8 mouse cellular contexts compared by ENCODE assay signal in genomic region chr4:155481381-155482124, GRCm38 (mm10). TPM values are rescaled to one million over a fixed set of nuclear protein-coding genes. Genes with fewer than 3 reads are reported as not detected.
A peak's percentile ranks its signal among the peaks of the same experiment; 100 is the strongest.
DNase-seq lines count a peak whose midpoint lies in the region; ATAC-seq and TF ChIP-seq lines count a peak whose summit lies in the region.

No protein-coding gene starts in this region.

- WGBS in forebrain, embryonic 12.5 days: 24% methylated on average over 28 of the region's 28 CpGs
- 14% methylated on average over 28 of the region's 28 CpGs for WGBS in heart, postnatal 0 days
- WGBS in liver, postnatal 0 days (ENCODE audit: insufficient replicate concordance): 19% methylated on average over 28 of the region's 28 CpGs
- WGBS in neural tube, embryonic 13.5 days: 23% methylated on average over 28 of the region's 28 CpGs
- WGBS in stomach, postnatal 0 days: 12% methylated on average over 28 of the region's 28 CpGs

- H3K27me3 ChIP-seq in E14TG2a.4 (ENCODE audit: insufficient read depth, low read length): peaks cover 10% of the 10 kb centered on the region
- no peaks in the 10 kb centered on the region; the same call in 1 of the 2 replicates for H3K27me3 ChIP-seq in forebrain, embryonic 12.5 days
- no peaks in the 10 kb centered on the region for H3K27me3 ChIP-seq in heart, postnatal 0 days (ENCODE audit: control insufficient read depth, insufficient read depth, low read length)
- no peaks in the 10 kb centered on the region for H3K27me3 ChIP-seq in liver, postnatal 0 days (ENCODE audit: insufficient read depth, low read length)
- H3K27me3 ChIP-seq in neural tube, embryonic 13.5 days: peaks cover 6% of the 10 kb centered on the region; the same call in 1 of the 2 replicates
- H3K27me3 ChIP-seq in stomach, postnatal 0 days (ENCODE audit: control insufficient read depth, insufficient read depth, low read length): no peaks in the 10 kb centered on the region

- peak overlapping the region; percentile 36 for H3K4me2 ChIP-seq in forebrain, embryonic 12.5 days
- H3K4me2 ChIP-seq in heart, postnatal 0 days (ENCODE audit: low read depth, low read length): peak overlapping the region; percentile 61
- H3K4me2 ChIP-seq in liver, postnatal 0 days (ENCODE audit: low read depth, low read length): peak overlapping the region; percentile 61
- H3K4me2 ChIP-seq in neural tube, embryonic 13.5 days: peak overlapping the region; percentile 37
- H3K4me2 ChIP-seq in stomach, postnatal 0 days (replicated peaks; ENCODE audit: low read depth): peak overlapping the region; percentile 62

- peak; percentile 76 for DNase-seq in c-Kit-positive CD71-positive TER-119-positive erythroid progenitor cells, embryonic 14.5 days (ENCODE audit: low spot score)
- peak; percentile 80 for DNase-seq in heart, postnatal 0 days (ENCODE audit: low spot score)
- peak; percentile 84 to 87 for DNase-seq in kidney, postnatal 4 days
- peak; percentile 89 for DNase-seq in liver, postnatal 0 days
- DNase-seq in stomach, postnatal 0 days (ENCODE audit: low spot score): peak; percentile 87

- H3K27ac ChIP-seq in forebrain, embryonic 12.5 days: no peak overlapping the region
- peak overlapping the region; percentile 52 for H3K27ac ChIP-seq in heart, postnatal 0 days (ENCODE audit: low read depth)
- H3K27ac ChIP-seq in liver, postnatal 0 days (ENCODE audit: low read depth): 0 out of 2 replicates have a peak overlapping the region, but pooled peaks have one; percentile 35
- H3K27ac ChIP-seq in neural tube, embryonic 13.5 days (replicated peaks): no peak overlapping the region
- H3K27ac ChIP-seq in stomach, postnatal 0 days (replicated peaks): peak overlapping the region; percentile 70

- H3K4me3 ChIP-seq in E14TG2a.4 (replicated peaks; ENCODE audit: low read length): peak overlapping the region; percentile 63
- no peak overlapping the region for H3K4me3 ChIP-seq in forebrain, embryonic 12.5 days (replicated peaks)
- peak overlapping the region; percentile 34 for H3K4me3 ChIP-seq in heart, postnatal 0 days (ENCODE audit: low read depth, low read length)
- H3K4me3 ChIP-seq in liver, postnatal 0 days (ENCODE audit: low read depth, low read length): peak overlapping the region; percentile 27; the same call in 1 of the 2 replicates
- peak overlapping the region; percentile 15; the same call in 1 of the 2 replicates for H3K4me3 ChIP-seq in neural tube, embryonic 13.5 days
- H3K4me3 ChIP-seq in stomach, postnatal 0 days (ENCODE audit: low read depth, low read length): peak overlapping the region; percentile 30

- peak; percentile 93 for TF ChIP-seq CTCF in E14TG2a.4 (conservative IDR thresholded peaks at IDR 0.05; ENCODE audit: low read length)
- peak; percentile 98 for TF ChIP-seq CTCF in heart, postnatal 0 days (IDR thresholded peaks at IDR 0.05; ENCODE audit: low read depth)
- peak; percentile 99 for TF ChIP-seq CTCF in liver, postnatal 0 days (IDR thresholded peaks at IDR 0.05; ENCODE audit: low read depth)
- peak; percentile 99 for TF ChIP-seq CTCF in stomach, postnatal 0 days (IDR thresholded peaks at IDR 0.05; ENCODE audit: low read depth)

- peaks cover 39% of the 10 kb centered on the region for H3K4me1 ChIP-seq in E14TG2a.4 (replicated peaks; ENCODE audit: low read depth, low read length)
- peaks cover 4% of the 10 kb centered on the region; the same call in 1 of the 2 replicates for H3K4me1 ChIP-seq in forebrain, embryonic 12.5 days
- 0 out of 2 replicates have a peak, but pooled peaks cover 6% of the 10 kb centered on the region for H3K4me1 ChIP-seq in heart, postnatal 0 days (ENCODE audit: control insufficient read depth, insufficient read depth)
- peaks cover 4% of the 10 kb centered on the region; the same call in 1 of the 2 replicates for H3K4me1 ChIP-seq in liver, postnatal 0 days (ENCODE audit: insufficient read depth)
- H3K4me1 ChIP-seq in neural tube, embryonic 13.5 days (replicated peaks): peaks cover 4% of the 10 kb centered on the region
- H3K4me1 ChIP-seq in stomach, postnatal 0 days (replicated peaks; ENCODE audit: control insufficient read depth, insufficient read depth): 0 out of 2 replicates have a peak, but pooled peaks cover 3% of the 10 kb centered on the region

- no peaks in the 10 kb centered on the region for H3K9me3 ChIP-seq in E14TG2a.4 (ENCODE audit: low read length)
- H3K9me3 ChIP-seq in forebrain, embryonic 12.5 days: no peaks in the 10 kb centered on the region
- no peaks in the 10 kb centered on the region for H3K9me3 ChIP-seq in heart, postnatal 0 days (replicated peaks; ENCODE audit: control insufficient read depth, low read length)
- H3K9me3 ChIP-seq in liver, postnatal 0 days (ENCODE audit: low read length): no peaks in the 10 kb centered on the region
- H3K9me3 ChIP-seq in neural tube, embryonic 13.5 days: no peaks in the 10 kb centered on the region
- H3K9me3 ChIP-seq in stomach, postnatal 0 days (ENCODE audit: control insufficient read depth, low read length): no peaks in the 10 kb centered on the region

- TF ChIP-seq EP300 in heart, postnatal 0 days (IDR thresholded peaks at IDR 0.05; ENCODE audit: low read depth): no peak
- TF ChIP-seq EP300 in liver, postnatal 0 days (IDR thresholded peaks at IDR 0.05; ENCODE audit: low read depth): no peak
- TF ChIP-seq EP300 in stomach, postnatal 0 days (optimal IDR thresholded peaks at IDR 0.05): no peak

- peak; percentile 75 for ATAC-seq in forebrain, embryonic 12.5 days (ENCODE audit: low FRiP score)
- ATAC-seq in heart, postnatal 0 days (ENCODE audit: insufficient read depth, low read depth): peak; percentile 84
- peak; percentile 79 for ATAC-seq in liver, postnatal 0 days
- peak; percentile 72 for ATAC-seq in neural tube, embryonic 13.5 days (ENCODE audit: low read depth)
- peak; percentile 76 for ATAC-seq in stomach, postnatal 0 days (ENCODE audit: low FRiP score, low TSS enrichment)

- H3K36me3 ChIP-seq in E14TG2a.4 (ENCODE audit: insufficient read depth, low read length): no peaks in the 10 kb centered on the region
- no peaks in the 10 kb centered on the region for H3K36me3 ChIP-seq in forebrain, embryonic 12.5 days (replicated peaks)
- no peaks in the 10 kb centered on the region for H3K36me3 ChIP-seq in heart, postnatal 0 days (replicated peaks; ENCODE audit: control insufficient read depth, insufficient read depth, low read length)
- no peaks in the 10 kb centered on the region for H3K36me3 ChIP-seq in liver, postnatal 0 days (replicated peaks; ENCODE audit: insufficient read depth, low read length)
- H3K36me3 ChIP-seq in neural tube, embryonic 13.5 days: no peaks in the 10 kb centered on the region
- H3K36me3 ChIP-seq in stomach, postnatal 0 days (ENCODE audit: control insufficient read depth, insufficient read depth, low read length): no peaks in the 10 kb centered on the region

- H3K9ac ChIP-seq in forebrain, embryonic 12.5 days: 0 out of 2 replicates have a peak overlapping the region, but pooled peaks have one; percentile 17
- H3K9ac ChIP-seq in heart, postnatal 0 days (replicated peaks; ENCODE audit: low read depth, low read length): peak overlapping the region; percentile 29
- no peak overlapping the region for H3K9ac ChIP-seq in liver, postnatal 0 days (replicated peaks)
- H3K9ac ChIP-seq in neural tube, embryonic 13.5 days: no peak overlapping the region
- H3K9ac ChIP-seq in stomach, postnatal 0 days (ENCODE audit: low read length): no peak overlapping the region

RNA-seq across cellular contexts. Expression of gene Gnb1, which starts 9.6 kb away (rescaled TPM):
- 667 and 781 TPM in 2 replicates for polyA plus RNA-seq in forebrain, embryonic 12.5 days (2016; fragmentation: Nextera tagmentation; extraction: Ambion mirVana)
- 158 and 184 TPM in 2 replicates for total RNA-seq in heart, postnatal 0 days (2014; rRNA removed; ENCODE audit: low replicate concordance)
- 249 and 255 TPM in 2 replicates for polyA plus RNA-seq in heart, postnatal 0 days (2015; fragmentation: Nextera tagmentation; extraction: Ambion mirVana)
- 80.9 and 88.4 TPM in 2 replicates for polyA plus RNA-seq in liver, postnatal 0 days (2015; fragmentation: Nextera tagmentation; extraction: Ambion mirVana)
- 1,009 and 1,019 TPM in 2 replicates for polyA plus RNA-seq in neural tube, embryonic 13.5 days (2015; fragmentation: Nextera tagmentation; extraction: Ambion mirVana)
- polyA plus RNA-seq in stomach, postnatal 0 days (2015; fragmentation: Nextera tagmentation; extraction: Ambion mirVana): 263 and 272 TPM in 2 replicates

RNA-seq across cellular contexts. Expression of gene Tmem52, which starts 12.6 kb away (rescaled TPM):
- not detected in 2 replicates for polyA plus RNA-seq in forebrain, embryonic 12.5 days (2016; fragmentation: Nextera tagmentation; extraction: Ambion mirVana)
- total RNA-seq in heart, postnatal 0 days (2014; rRNA removed; ENCODE audit: low replicate concordance): not detected in 2 replicates
- 0.12 TPM in 1 of 2 replicates, not detected in the other for polyA plus RNA-seq in heart, postnatal 0 days (2015; fragmentation: Nextera tagmentation; extraction: Ambion mirVana)
- polyA plus RNA-seq in liver, postnatal 0 days (2015; fragmentation: Nextera tagmentation; extraction: Ambion mirVana): 0.15 and 2.0 TPM in 2 replicates
- not detected in 2 replicates for polyA plus RNA-seq in neural tube, embryonic 13.5 days (2015; fragmentation: Nextera tagmentation; extraction: Ambion mirVana)
- polyA plus RNA-seq in stomach, postnatal 0 days (2015; fragmentation: Nextera tagmentation; extraction: Ambion mirVana): 0.21 TPM in 1 of 2 replicates, not detected in the other

Comparison
In these comparisons a context has a peak if more than half of its experiments do, and no peak if none do; other contexts are left out.
1. H3K27ac ChIP-seq: peak in heart, postnatal 0 days (single experiment), liver, postnatal 0 days (single experiment) and stomach, postnatal 0 days (single experiment); none in forebrain, embryonic 12.5 days (single experiment) and neural tube, embryonic 13.5 days (single experiment).
2. H3K9ac ChIP-seq: peak in forebrain, embryonic 12.5 days (single experiment) and heart, postnatal 0 days (single experiment); none in liver, postnatal 0 days (single experiment), neural tube, embryonic 13.5 days (single experiment) and stomach, postnatal 0 days (single experiment).
3. Peak in every context shown above with its lines, with median percentiles within 50 percentile points of each other: CTCF ChIP-seq, DNase-seq, ATAC-seq and H3K4me2 ChIP-seq.